Mouse (Mus musculus) forebrain, embryonic 13.5 days (tissue): Measurements from ENCODE around the gene Lsmem1. TPM values are rescaled to one million over a fixed set of nuclear protein-coding genes. Genes with fewer than 3 reads are reported as not detected.

Source experiments
- ATAC-seq: fragments of 200-750 bp; cut with Nextera tagmentation; 2 replicates; pipeline ENCODE4 v1.8.0; 2017
- H3K27ac ChIP-seq: fragments of 300-500 bp; sonication (generic); 2 replicates; pipeline ENCODE4 v1.5.1; 2015; ENCODE audit warnings: inconsistent platforms, mild to moderate bottlenecking, moderate library complexity
- H3K27me3 ChIP-seq: fragments of 300-500 bp; sonication (generic); 2 replicates; pipeline ENCODE4 v1.6.1; 2015; ENCODE audit warnings: mild to moderate bottlenecking, inconsistent platforms
- H3K36me3 ChIP-seq: fragments of 300-500 bp; sonication (generic); 2 replicates; pipeline ENCODE4 v1.6.1; 2015; ENCODE audit warnings: mild to moderate bottlenecking, inconsistent platforms; ENCODE audit not compliant: poor library complexity, severe bottlenecking
- H3K4me1 ChIP-seq: fragments of 300-500 bp; sonication (generic); 2 replicates; pipeline ENCODE4 v1.6.1; 2015; ENCODE audit warnings: inconsistent platforms
- H3K4me2 ChIP-seq: fragments of 300-500 bp; sonication (generic); 2 replicates; pipeline ENCODE4 v1.6.1; 2015; ENCODE audit warnings: inconsistent platforms, mild to moderate bottlenecking, moderate library complexity
- H3K4me3 ChIP-seq: fragments of 300-500 bp; sonication (generic); 2 replicates; pipeline ENCODE4 v1.5.1; 2015; ENCODE audit warnings: mild to moderate bottlenecking, inconsistent platforms
- H3K9ac ChIP-seq: fragments of 300-500 bp; sonication (generic); 2 replicates; pipeline ENCODE4 v1.6.1; 2015; ENCODE audit warnings: mild to moderate bottlenecking, inconsistent platforms
- H3K9me3 ChIP-seq: fragments of 300-500 bp; sonication (generic); replicated peaks from 2 replicates; pipeline ENCODE4 v1.6.1; 2016; ENCODE audit warnings: inconsistent platforms
- WGBS: fragments of 180-500 bp; shearing (Covaris S2); methylation state at CpG from one replicate; pipeline ENCODE4 v1.1.7; 2015; 5-methylcytosine and 5-hydroxymethylcytosine counted together
- polyA plus RNA-seq: library from polyadenylated mRNA; unstranded; fragments of >200 nt; fragmentation: Nextera tagmentation; extraction: Ambion mirVana; gene quantifications from 2 replicates; pipeline ENCODE4 v1.2.1, GENCODE M21; 2015

Gene Lsmem1
- polyA plus RNA-seq: not detected in 2 replicates

- no peak within 1 kb of the TSS for H3K27ac ChIP-seq
- H3K4me2 ChIP-seq: no peak within 1 kb of the TSS
- H3K27me3 ChIP-seq: no peaks in the 10 kb centered on the region
- whole genome bisulfite sequencing: 88% methylated on average over 8 of the region's 8 CpGs
- H3K4me1 ChIP-seq: no peaks in the 10 kb centered on the region
- peak; percentile 59 for ATAC-seq
- H3K36me3 ChIP-seq: peaks cover 23% of the 10 kb centered on the region
- no peaks in the 10 kb centered on the region for H3K9me3 ChIP-seq
- H3K4me3 ChIP-seq: no peak within 1 kb of the TSS
- H3K9ac ChIP-seq: no peak within 1 kb of the TSS
These were observed at the start of gene Lsmem1 for GRCm38 (mm10) chr12:40199302-40199701. TSS of gene Lsmem1 (minus strand) at chr12:40199490.

DNA sequence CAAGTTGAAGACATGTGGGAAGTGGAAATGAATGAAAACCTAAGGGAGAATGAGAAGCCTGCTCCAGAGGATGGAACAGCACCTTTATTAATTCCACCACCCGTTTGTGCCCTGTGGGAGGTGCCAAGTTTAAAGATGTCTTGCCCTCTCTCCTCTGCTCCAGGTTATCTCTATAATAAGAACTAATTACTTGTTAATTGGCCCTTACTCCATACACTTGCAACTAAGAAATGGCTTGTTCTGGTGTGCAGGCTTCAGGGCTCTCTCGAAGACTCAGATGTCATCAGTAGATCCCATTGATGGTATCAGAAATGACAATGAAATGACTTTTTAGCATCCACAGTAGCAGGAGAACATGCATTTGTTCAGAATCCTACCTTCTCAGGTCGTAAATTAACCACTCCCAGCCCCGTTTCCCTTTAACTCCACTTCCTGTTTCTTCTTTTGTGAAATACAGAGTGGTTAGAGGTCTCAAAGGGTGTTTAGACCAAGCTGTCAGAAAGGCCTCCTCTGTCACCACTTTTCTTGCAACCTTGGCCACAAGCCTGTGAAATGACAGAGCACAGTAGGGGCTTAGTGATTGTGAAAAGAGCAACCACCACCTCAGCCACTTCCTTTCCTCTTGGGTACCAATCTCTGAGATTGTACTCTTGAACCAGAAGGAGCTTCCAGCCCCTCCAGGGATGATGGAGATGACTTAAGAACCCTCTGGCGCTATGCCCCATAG is 49.3 kb upstream of the Lsmem1 start, which contains the start of gene Ifrd1:
TSS of gene Ifrd1 (minus strand) at position 51 of the 727 bp plus-strand sequence.
- ATAC-seq: no peak
- WGBS: 71% methylated on average over 5 of the region's 5 CpGs
- Histone ChIP-seq H3K9me3 (no peaks in the 10 kb centered on the region), H3K4me3 (no peak within 1 kb of the TSS), H3K4me2 (no peak within 1 kb of the TSS), H3K36me3 (no peaks in the 10 kb centered on the region), H3K27ac (no peak within 1 kb of the TSS), H3K4me1 (peaks cover 8% of the 10 kb centered on the region), H3K27me3 (no peaks in the 10 kb centered on the region), H3K9ac (no peak within 1 kb of the TSS)

- Histone ChIP-seq H3K4me2 (no peak overlapping the region), H3K27me3 (no peaks in the 10 kb centered on the region), H3K36me3 (no peaks in the 10 kb centered on the region), H3K9ac (no peak overlapping the region), H3K9me3 (no peaks in the 10 kb centered on the region), H3K4me3 (no peak overlapping the region), H3K27ac (no peak overlapping the region), H3K4me1 (peaks cover 9% of the 10 kb centered on the region)
- ATAC-seq: no peak
- WGBS: 68% methylated on average over 6 of the region's 6 CpGs
These were observed 48.7 kb upstream of the Lsmem1 start for GRCm38 (mm10) chr12:40247976-40248375.

GRCm38 (mm10) chr12:40247384-40247783 is 48.1 kb upstream of the Lsmem1 start:
- WGBS: 90% methylated on average over 4 of the region's 4 CpGs
- Histone ChIP-seq H3K9ac (no peak overlapping the region), H3K4me3 (no peak overlapping the region), H3K4me1 (peaks cover 9% of the 10 kb centered on the region), H3K27me3 (no peaks in the 10 kb centered on the region), H3K36me3 (no peaks in the 10 kb centered on the region), H3K27ac (no peak overlapping the region), H3K9me3 (no peaks in the 10 kb centered on the region), H3K4me2 (no peak overlapping the region)
- ATAC-seq: no peak

DNA sequence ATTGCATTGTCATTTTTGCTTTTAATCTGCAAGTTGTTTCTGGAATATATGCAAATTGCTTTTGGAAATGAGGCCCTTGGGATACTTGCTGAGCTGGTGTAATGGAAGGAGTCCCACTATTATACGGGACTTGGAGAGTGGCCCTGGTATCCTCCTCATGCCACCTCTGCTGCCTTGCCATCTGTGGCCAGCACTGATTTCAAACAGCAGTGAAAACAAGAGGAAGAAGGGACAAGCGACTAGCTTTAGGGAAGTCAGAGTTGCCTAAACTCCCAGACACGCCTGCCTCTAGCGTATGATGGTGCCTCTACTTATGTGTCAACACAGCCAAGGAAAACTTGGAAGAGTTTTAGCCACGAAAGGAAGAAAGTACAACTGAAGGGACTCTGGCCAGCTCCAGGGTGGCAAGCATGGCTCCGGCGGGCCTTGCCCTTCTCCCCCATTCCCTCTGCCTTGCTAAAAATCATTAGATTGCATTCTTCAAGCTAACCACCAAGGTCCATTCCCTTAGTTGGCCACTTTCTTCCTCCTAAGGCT is 46.2 kb upstream of the Lsmem1 start:
- Histone ChIP-seq H3K27me3 (no peaks in the 10 kb centered on the region), H3K9ac (no peak overlapping the region), H3K4me1 (peaks cover 9% of the 10 kb centered on the region), H3K27ac (no peak overlapping the region), H3K4me2 (no peak overlapping the region), H3K9me3 (no peaks in the 10 kb centered on the region), H3K36me3 (no peaks in the 10 kb centered on the region), H3K4me3 (no peak overlapping the region)
- 97% methylated on average over 7 of the region's 7 CpGs for WGBS
- no peak for ATAC-seq

GRCm38 (mm10) chr12:40244926-40245325 is 45.6 kb upstream of the Lsmem1 start:
- no peak overlapping the region for H3K4me3 ChIP-seq
- H3K36me3 ChIP-seq: no peaks in the 10 kb centered on the region
- H3K27ac ChIP-seq: no peak overlapping the region
- 95% methylated on average over 5 of the region's 5 CpGs for WGBS
- H3K9ac ChIP-seq: no peak overlapping the region
- H3K9me3 ChIP-seq: no peaks in the 10 kb centered on the region
- H3K27me3 ChIP-seq: no peaks in the 10 kb centered on the region
- H3K4me2 ChIP-seq: no peak overlapping the region
- ATAC-seq: no peak
- peaks cover 9% of the 10 kb centered on the region for H3K4me1 ChIP-seq

GRCm38 (mm10) chr12:40243821-40244221 is 44.5 kb upstream of the Lsmem1 start:
- no peak overlapping the region for H3K4me3 ChIP-seq
- peak; percentile 58 for ATAC-seq
- no peaks in the 10 kb centered on the region for H3K36me3 ChIP-seq
- no peak overlapping the region for H3K27ac ChIP-seq
- H3K9ac ChIP-seq: no peak overlapping the region
- WGBS: 29% methylated on average over 11 of the region's 11 CpGs
- peak overlapping the region; percentile 36 for H3K4me2 ChIP-seq
- no peaks in the 10 kb centered on the region for H3K27me3 ChIP-seq
- no peaks in the 10 kb centered on the region for H3K9me3 ChIP-seq
- H3K4me1 ChIP-seq: peaks cover 9% of the 10 kb centered on the region

DNA sequence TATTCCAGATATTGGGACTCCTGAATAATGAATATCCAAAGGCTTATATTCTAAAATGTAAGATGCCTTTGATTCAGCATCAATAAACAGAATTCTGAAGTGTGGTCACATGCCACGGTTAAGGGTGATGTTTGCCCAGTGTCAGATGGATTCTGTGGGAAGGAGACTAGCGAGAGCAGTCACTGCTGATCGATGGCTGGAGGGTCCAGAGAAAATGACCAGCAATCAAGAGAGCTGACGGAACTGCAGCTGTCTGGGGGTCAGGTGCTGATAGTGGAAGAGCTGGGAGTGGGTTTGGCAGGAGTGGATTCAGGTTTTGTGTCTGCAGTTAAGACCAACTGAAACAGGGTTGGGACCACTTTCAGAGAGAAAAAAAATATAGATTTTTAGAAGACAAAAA is 44.0 kb upstream of the Lsmem1 start:
- Histone ChIP-seq H3K4me2 (no peak overlapping the region), H3K4me3 (no peak overlapping the region), H3K27me3 (no peaks in the 10 kb centered on the region), H3K9me3 (no peaks in the 10 kb centered on the region), H3K36me3 (no peaks in the 10 kb centered on the region), H3K4me1 (peaks cover 9% of the 10 kb centered on the region), H3K27ac (no peak overlapping the region), H3K9ac (no peak overlapping the region)
- WGBS: 80% methylated on average over 4 of the region's 4 CpGs
- ATAC-seq: peak; percentile 6; the same call in 1 of the 2 replicates

- Histone ChIP-seq H3K4me2 (no peak overlapping the region), H3K9me3 (no peaks in the 10 kb centered on the region), H3K4me1 (peaks cover 6% of the 10 kb centered on the region), H3K4me3 (no peak overlapping the region), H3K36me3 (no peaks in the 10 kb centered on the region), H3K27me3 (no peaks in the 10 kb centered on the region), H3K9ac (no peak overlapping the region), H3K27ac (no peak overlapping the region)
- 93% methylated on average over 7 of the region's 7 CpGs for WGBS
- ATAC-seq: no peak
These were observed 39.9 kb upstream of the Lsmem1 start for GRCm38 (mm10) chr12:40239161-40239560.

DNA sequence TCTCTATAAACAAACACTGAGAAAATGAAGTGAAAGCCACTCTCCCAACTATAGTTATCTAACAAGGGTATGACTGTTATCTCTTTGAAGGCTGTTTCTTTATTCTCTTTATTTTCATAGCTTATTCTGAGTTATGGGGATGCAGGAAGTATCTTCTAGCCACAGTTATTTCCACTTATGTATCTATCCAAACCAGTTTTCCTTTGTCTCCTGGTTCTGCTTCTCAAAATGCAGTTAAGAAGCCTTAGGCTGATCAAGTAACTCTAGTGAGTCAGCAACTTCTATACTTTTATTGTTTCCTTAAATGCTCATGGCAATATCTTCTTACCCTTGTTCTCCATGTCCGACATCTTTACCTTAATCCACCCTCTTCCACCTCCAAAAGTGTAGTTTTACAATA is 32.9 kb upstream of the Lsmem1 start:
- no peak overlapping the region for H3K9ac ChIP-seq
- H3K4me1 ChIP-seq: no peaks in the 10 kb centered on the region
- ATAC-seq: no peak
- H3K4me2 ChIP-seq: no peak overlapping the region
- H3K36me3 ChIP-seq: no peaks in the 10 kb centered on the region
- no peaks in the 10 kb centered on the region for H3K9me3 ChIP-seq
- no peaks in the 10 kb centered on the region for H3K27me3 ChIP-seq
- H3K27ac ChIP-seq: no peak overlapping the region
- no peak overlapping the region for H3K4me3 ChIP-seq
- 88% methylated on average over 1 of the region's 1 CpGs for WGBS

DNA sequence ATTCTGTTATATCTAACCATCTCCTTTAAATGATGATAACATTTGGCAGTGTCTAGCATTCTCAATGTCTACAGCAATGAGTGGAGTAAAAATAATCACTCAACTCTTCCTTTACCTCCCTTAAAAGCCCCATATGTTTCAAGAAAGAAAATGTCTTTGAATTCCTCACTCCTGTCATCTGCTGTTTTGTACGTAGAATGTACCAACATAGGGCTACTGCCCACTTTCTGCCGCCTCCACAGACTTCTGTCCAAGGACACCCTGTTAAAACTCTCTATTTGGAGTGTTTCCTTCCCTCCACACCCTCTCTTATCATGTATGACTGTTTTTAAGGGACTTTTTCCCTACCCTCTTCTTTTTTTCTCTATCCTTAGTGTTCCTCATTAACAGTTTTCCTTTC is 32.3 kb upstream of the Lsmem1 start:
- ATAC-seq: no peak
- WGBS: 92% methylated on average over 2 of the region's 2 CpGs
- no peak overlapping the region for H3K4me3 ChIP-seq

DNA sequence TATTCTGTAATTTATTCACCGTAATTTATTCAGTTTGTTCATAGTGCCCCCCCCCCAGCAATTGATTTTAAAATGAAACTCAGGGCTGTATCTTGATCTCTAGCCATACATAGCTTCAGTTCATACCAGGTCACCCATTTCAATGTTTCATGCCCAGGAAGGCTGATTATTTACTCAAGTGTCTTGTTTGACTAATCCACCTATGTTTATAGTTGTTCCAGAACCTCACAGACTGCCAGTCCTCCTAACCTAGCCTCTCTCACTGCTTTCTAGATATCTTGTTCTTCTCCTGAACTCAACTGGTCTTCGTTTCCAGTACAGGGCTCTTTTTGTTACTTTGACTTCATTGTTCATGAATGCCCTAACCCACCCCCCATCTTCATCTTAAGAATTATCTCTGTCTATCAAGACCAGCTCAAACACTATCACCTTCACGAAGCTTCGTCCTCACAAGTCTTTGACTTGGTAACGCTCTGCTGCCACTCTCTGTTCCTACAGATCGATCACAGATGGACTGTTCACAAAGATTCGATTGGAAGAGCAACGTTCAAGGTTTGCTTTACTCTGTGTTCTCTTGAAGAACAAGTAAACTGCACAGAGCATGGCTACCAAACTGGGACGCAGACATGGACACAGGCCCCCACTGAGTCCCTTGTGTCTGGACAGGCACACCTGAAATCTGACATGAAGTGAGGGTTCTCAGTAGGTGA is 25.0 kb upstream of the Lsmem1 start:
- no peaks in the 10 kb centered on the region for H3K36me3 ChIP-seq
- WGBS: 96% methylated on average over 9 of the region's 9 CpGs
- H3K27ac ChIP-seq: no peak overlapping the region
- H3K27me3 ChIP-seq: no peaks in the 10 kb centered on the region
- no peak overlapping the region for H3K4me2 ChIP-seq
- ATAC-seq: no peak
- no peak overlapping the region for H3K4me3 ChIP-seq
- no peak overlapping the region for H3K9ac ChIP-seq
- no peaks in the 10 kb centered on the region for H3K9me3 ChIP-seq
- H3K4me1 ChIP-seq: peaks cover 23% of the 10 kb centered on the region

More for the DNA sequence above, 32.3 kb upstream of the Lsmem1 start:
- no peaks in the 10 kb centered on the region for H3K27me3 ChIP-seq
- H3K9ac ChIP-seq: no peak overlapping the region
- H3K4me1 ChIP-seq: no peaks in the 10 kb centered on the region
- no peaks in the 10 kb centered on the region for H3K9me3 ChIP-seq
- no peaks in the 10 kb centered on the region for H3K36me3 ChIP-seq
- H3K4me2 ChIP-seq: no peak overlapping the region
- H3K27ac ChIP-seq: no peak overlapping the region
